Mouse (Mus musculus): ENCODE results near the gene Efr3b. TPM values are rescaled to one million over a fixed set of nuclear protein-coding genes. Genes with fewer than 3 reads are reported as not detected.

The Efr3b gene
- polyA plus RNA-seq, 1 experiment from 2014 or later: 13.5 TPM

- no peak overlapping the region for H3K4me3 ChIP-seq
- no peaks in the 10 kb centered on the region for H3K36me3 ChIP-seq
- H3K4me2 ChIP-seq: no peak overlapping the region
- no peaks in the 10 kb centered on the region for H3K27me3 ChIP-seq (replicated peaks)
- H3K4me1 ChIP-seq (replicated peaks): no peaks in the 10 kb centered on the region
- WGBS: 63% methylated on average over 8 of the region's 8 CpGs
- H3K27ac ChIP-seq (ENCODE audit: poor library complexity, severe bottlenecking): no peak overlapping the region
- no peaks in the 10 kb centered on the region for H3K9me3 ChIP-seq (replicated peaks)
- no peak overlapping the region for H3K9ac ChIP-seq
- ATAC-seq (ENCODE audit: insufficient number of reproducible peaks, low FRiP score): no peak
Observed at GRCm38 (mm10) chr12:4065944-4066343, 27.2 kb upstream of the Efr3b start.

DNA sequence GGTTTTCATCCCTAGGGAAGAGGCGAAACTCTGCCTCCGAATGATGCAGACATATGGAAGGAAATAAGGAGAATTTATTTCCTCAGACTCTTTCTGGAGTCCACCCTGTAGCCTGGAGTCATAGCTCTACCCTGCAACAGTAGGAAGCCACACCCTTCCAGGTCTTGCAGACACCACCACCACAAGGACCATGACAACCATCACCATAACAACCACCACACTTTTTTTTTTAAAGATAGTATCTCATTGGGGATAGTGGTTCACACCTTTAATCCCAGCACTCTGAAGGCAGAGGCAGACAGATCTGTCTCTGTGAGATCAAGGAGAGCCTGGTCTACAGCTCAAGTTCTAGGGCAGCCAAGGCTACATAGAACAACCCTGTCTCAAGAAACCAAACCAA lies 26.8 kb upstream of the Efr3b start:
- Histone ChIP-seq H3K27ac (ENCODE audit: poor library complexity, severe bottlenecking) (no peak overlapping the region), H3K9ac (no peak overlapping the region), H3K4me3 (no peak overlapping the region), H3K9me3 (replicated peaks) (no peaks in the 10 kb centered on the region), H3K4me1 (replicated peaks) (no peaks in the 10 kb centered on the region), H3K27me3 (replicated peaks) (no peaks in the 10 kb centered on the region), H3K4me2 (no peak overlapping the region), H3K36me3 (no peaks in the 10 kb centered on the region)
- no peak for ATAC-seq (ENCODE audit: insufficient number of reproducible peaks, low FRiP score)
- 85% methylated on average over 2 of the region's 2 CpGs for WGBS

- Histone ChIP-seq H3K4me1 (replicated peaks) (peaks cover 8% of the 10 kb centered on the region), H3K27me3 (replicated peaks) (no peaks in the 10 kb centered on the region), H3K36me3 (no peaks in the 10 kb centered on the region), H3K4me3 (no peak overlapping the region), H3K27ac (ENCODE audit: poor library complexity, severe bottlenecking) (no peak overlapping the region), H3K4me2 (no peak overlapping the region), H3K9ac (no peak overlapping the region), H3K9me3 (replicated peaks) (peaks cover 4% of the 10 kb centered on the region; the same call in 1 of the 2 replicates)
- ATAC-seq (ENCODE audit: insufficient number of reproducible peaks, low FRiP score): no peak
- 86% methylated on average over 4 of the region's 4 CpGs for WGBS
Observed at GRCm38 (mm10) chr12:4059683-4060082, 21.0 kb upstream of the Efr3b start.

GRCm38 (mm10) chr12:4058321-4058720 lies 19.6 kb upstream of the Efr3b start:
- WGBS: 45% methylated on average over 9 of the region's 9 CpGs
- no peak overlapping the region for H3K4me2 ChIP-seq

GRCm38 (mm10) chr12:4054845-4055244 lies 16.1 kb upstream of the Efr3b start:
- Histone ChIP-seq H3K4me3 (no peak overlapping the region), H3K4me1 (replicated peaks) (peaks cover 27% of the 10 kb centered on the region), H3K36me3 (no peaks in the 10 kb centered on the region), H3K9me3 (replicated peaks) (no peaks in the 10 kb centered on the region), H3K27me3 (replicated peaks) (peaks cover 4% of the 10 kb centered on the region; the same call in 1 of the 2 replicates), H3K4me2 (no peak overlapping the region), H3K9ac (no peak overlapping the region), H3K27ac (ENCODE audit: poor library complexity, severe bottlenecking) (peak overlapping the region; percentile 19; the same call in 1 of the 2 replicates)
- WGBS: 17% methylated on average over 4 of the region's 4 CpGs
- ATAC-seq (ENCODE audit: insufficient number of reproducible peaks, low FRiP score): peak; percentile 64; the same call in 1 of the 2 replicates

More at GRCm38 (mm10) chr12:4058321-4058720, 19.6 kb upstream of the Efr3b start:
- H3K4me3 ChIP-seq: no peak overlapping the region
- no peak overlapping the region for H3K27ac ChIP-seq (ENCODE audit: poor library complexity, severe bottlenecking)
- ATAC-seq (ENCODE audit: insufficient number of reproducible peaks, low FRiP score): no peak
- H3K4me1 ChIP-seq (replicated peaks): peaks cover 12% of the 10 kb centered on the region
- peaks cover 3% of the 10 kb centered on the region; the same call in 1 of the 2 replicates for H3K27me3 ChIP-seq (replicated peaks)
- H3K36me3 ChIP-seq: no peaks in the 10 kb centered on the region
- H3K9ac ChIP-seq: no peak overlapping the region
- peaks cover 4% of the 10 kb centered on the region; the same call in 1 of the 2 replicates for H3K9me3 ChIP-seq (replicated peaks)

GRCm38 (mm10) chr12:4053643-4054042 lies 14.9 kb upstream of the Efr3b start:
- no peaks in the 10 kb centered on the region for H3K9me3 ChIP-seq (replicated peaks)

GRCm38 (mm10) chr12:4050861-4051425 lies 12.2 kb upstream of the Efr3b start:
- Histone ChIP-seq H3K9ac (no peak overlapping the region), H3K4me1 (replicated peaks) (peaks cover 44% of the 10 kb centered on the region), H3K4me3 (no peak overlapping the region), H3K9me3 (replicated peaks) (no peaks in the 10 kb centered on the region), H3K4me2 (no peak overlapping the region), H3K36me3 (no peaks in the 10 kb centered on the region), H3K27me3 (replicated peaks) (peaks cover 4% of the 10 kb centered on the region; the same call in 1 of the 2 replicates), H3K27ac (ENCODE audit: poor library complexity, severe bottlenecking) (no peak overlapping the region)
- no peak for ATAC-seq (ENCODE audit: insufficient number of reproducible peaks, low FRiP score)
- 23% methylated on average over 9 of the region's 9 CpGs for WGBS

More at GRCm38 (mm10) chr12:4053643-4054042, 14.9 kb upstream of the Efr3b start:
- Histone ChIP-seq H3K4me3 (no peak overlapping the region), H3K27ac (ENCODE audit: poor library complexity, severe bottlenecking) (no peak overlapping the region), H3K4me1 (replicated peaks) (peaks cover 27% of the 10 kb centered on the region), H3K4me2 (no peak overlapping the region), H3K36me3 (no peaks in the 10 kb centered on the region), H3K9ac (no peak overlapping the region), H3K27me3 (replicated peaks) (peaks cover 4% of the 10 kb centered on the region; the same call in 1 of the 2 replicates)
- 53% methylated on average over 3 of the region's 3 CpGs for WGBS
- ATAC-seq (ENCODE audit: insufficient number of reproducible peaks, low FRiP score): no peak

DNA sequence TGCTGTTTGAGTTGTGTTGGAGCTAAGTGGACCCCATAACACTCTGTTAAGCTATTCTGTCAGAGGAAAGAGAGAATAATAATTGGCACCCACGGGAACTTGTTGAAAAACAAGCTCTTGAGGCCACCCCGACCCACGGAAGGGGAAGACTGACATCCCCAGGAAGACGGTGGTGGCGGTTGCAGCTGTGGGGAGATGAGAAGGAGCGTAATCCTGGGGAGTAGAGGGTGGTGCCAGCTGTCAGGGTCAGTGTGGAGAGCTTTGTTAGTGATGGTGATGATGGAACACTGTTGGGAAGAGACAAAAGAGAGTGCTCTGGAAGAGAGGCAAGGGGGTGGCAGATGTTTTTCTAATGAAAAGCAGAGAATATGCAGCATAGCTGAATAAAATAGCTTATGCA lies 9.3 kb upstream of the Efr3b start:
- 49% methylated on average over 6 of the region's 6 CpGs for WGBS
- H3K36me3 ChIP-seq: no peaks in the 10 kb centered on the region
- no peak overlapping the region for H3K9ac ChIP-seq
- no peaks in the 10 kb centered on the region for H3K9me3 ChIP-seq (replicated peaks)
- no peak overlapping the region for H3K27ac ChIP-seq (ENCODE audit: poor library complexity, severe bottlenecking)
- no peak overlapping the region for H3K4me2 ChIP-seq
- H3K4me1 ChIP-seq (replicated peaks): peaks cover 49% of the 10 kb centered on the region
- no peaks in the 10 kb centered on the region for H3K27me3 ChIP-seq (replicated peaks)
- no peak for ATAC-seq (ENCODE audit: insufficient number of reproducible peaks, low FRiP score)
- H3K4me3 ChIP-seq: no peak overlapping the region

- peak overlapping the region; percentile 71 for H3K27ac ChIP-seq (ENCODE audit: poor library complexity, severe bottlenecking)
- peak; percentile 59; the same call in 1 of the 2 replicates for ATAC-seq (ENCODE audit: insufficient number of reproducible peaks, low FRiP score)
Observed at GRCm38 (mm10) chr12:4045992-4046391, 7.3 kb upstream of the Efr3b start.

GRCm38 (mm10) chr12:4042411-4042810 lies 3.7 kb upstream of the Efr3b start:
- Histone ChIP-seq H3K27ac (ENCODE audit: poor library complexity, severe bottlenecking) (peak overlapping the region; percentile 81), H3K9ac (peak overlapping the region; percentile 36; the same call in 1 of the 2 replicates), H3K36me3 (no peaks in the 10 kb centered on the region), H3K4me1 (replicated peaks) (peaks cover 50% of the 10 kb centered on the region), H3K4me3 (no peak overlapping the region), H3K9me3 (replicated peaks) (no peaks in the 10 kb centered on the region), H3K27me3 (replicated peaks) (0 out of 2 replicates have a peak, but pooled peaks cover 2% of the 10 kb centered on the region), H3K4me2 (peak overlapping the region; percentile 24)
- ATAC-seq (ENCODE audit: insufficient number of reproducible peaks, low FRiP score): no peak
- 39% methylated on average over 5 of the region's 5 CpGs for WGBS

More at GRCm38 (mm10) chr12:4045992-4046391, 7.3 kb upstream of the Efr3b start:
- 0 out of 2 replicates have a peak overlapping the region, but pooled peaks have one; percentile 25 for H3K4me2 ChIP-seq
- H3K9me3 ChIP-seq (replicated peaks): no peaks in the 10 kb centered on the region
- WGBS: 9% methylated on average over 1 of the region's 1 CpGs
- H3K4me1 ChIP-seq (replicated peaks): peaks cover 59% of the 10 kb centered on the region
- no peaks in the 10 kb centered on the region for H3K36me3 ChIP-seq
- H3K9ac ChIP-seq: no peak overlapping the region
- no peaks in the 10 kb centered on the region for H3K27me3 ChIP-seq (replicated peaks)
- H3K4me3 ChIP-seq: no peak overlapping the region

DNA sequence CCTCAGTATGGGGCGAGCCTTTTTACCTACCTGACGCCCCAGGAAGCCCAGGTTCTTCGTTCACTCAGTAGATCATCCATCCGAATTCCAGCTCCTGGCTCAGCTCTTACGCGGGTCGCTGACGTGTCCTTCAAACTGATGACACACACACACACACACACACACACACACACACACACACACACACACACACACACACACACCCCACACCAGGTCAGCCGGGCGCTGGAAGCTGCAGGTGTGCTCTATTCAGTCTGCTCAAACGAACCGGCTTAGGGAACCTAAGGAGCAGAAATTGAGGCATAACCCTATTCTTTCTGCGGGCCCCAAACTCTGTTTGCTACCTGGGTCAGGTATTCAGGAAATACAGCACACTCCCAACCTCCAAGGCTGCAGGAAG lies 331 bp upstream of the Efr3b start:
- Histone ChIP-seq H3K36me3 (no peaks in the 10 kb centered on the region), H3K27ac (ENCODE audit: poor library complexity, severe bottlenecking) (peak overlapping the region; percentile 5; the same call in 1 of the 2 replicates), H3K27me3 (replicated peaks) (0 out of 2 replicates have a peak, but pooled peaks cover 5% of the 10 kb centered on the region), H3K4me3 (peak overlapping the region; percentile 68), H3K4me1 (replicated peaks) (peaks cover 60% of the 10 kb centered on the region), H3K9ac (peak overlapping the region; percentile 79; the same call in 1 of the 2 replicates), H3K4me2 (peak overlapping the region; percentile 81), H3K9me3 (replicated peaks) (no peaks in the 10 kb centered on the region)
- 1% methylated on average over 13 of the region's 13 CpGs for WGBS
- ATAC-seq (ENCODE audit: insufficient number of reproducible peaks, low FRiP score): no peak

Data from heart, embryonic 12.5 days (tissue).